Mouse (Mus musculus) hindbrain, postnatal 0 days (tissue): ENCODE results near the gene Sprr4. TPM values are rescaled to one million over a fixed set of nuclear protein-coding genes. Genes with fewer than 3 reads are reported as not detected.
"Not testable (repeated sequence)": the region's sequence is repeated elsewhere in the genome, so short reads cannot be mapped to it uniquely, and the experiment has no call there.

Experiments
- ATAC-seq: fragments of 200-750 bp; cut with Nextera tagmentation; 2 replicates; pipeline ENCODE4 v1.8.0; 2017; ENCODE audit warnings: mild to moderate bottlenecking, moderate TSS enrichment, moderate library complexity
- DNase-seq: peaks from one replicate; pipeline ENCODE4 v3.0.0-alpha.2; 2015; ENCODE audit warnings: low spot score
- H3K27ac ChIP-seq: fragments of 300-500 bp; sonication (generic); 2 replicates; pipeline ENCODE4 v1.5.1; 2014; ENCODE audit warnings: mild to moderate bottlenecking
- H3K27me3 ChIP-seq: fragments of 300-500 bp; sonication (generic); 2 replicates; pipeline ENCODE4 v1.6.1; 2014; ENCODE audit warnings: low read length, mixed read lengths; ENCODE audit not compliant: insufficient read depth
- H3K36me3 ChIP-seq: fragments of 300-500 bp; sonication (generic); 2 replicates; pipeline ENCODE4 v1.6.1; 2014; ENCODE audit warnings: low read length, mixed read lengths; ENCODE audit not compliant: insufficient read depth
- H3K4me1 ChIP-seq: fragments of 300-500 bp; sonication (generic); 2 replicates; pipeline ENCODE4 v1.6.1; 2014; ENCODE audit warnings: antibody characterized with exemption, low read length, mixed read lengths; ENCODE audit not compliant: insufficient read depth
- H3K4me2 ChIP-seq: fragments of 300-500 bp; sonication (generic); 2 replicates; pipeline ENCODE4 v1.6.1; 2014; ENCODE audit warnings: low read depth, mild to moderate bottlenecking, low read length, moderate library complexity, mixed read lengths
- H3K4me3 ChIP-seq: fragments of 300-500 bp; sonication (generic); 2 replicates; pipeline ENCODE4 v1.5.1; 2014; ENCODE audit warnings: low read length
- H3K9ac ChIP-seq: fragments of 300-500 bp; sonication (generic); replicated peaks from 2 replicates; pipeline ENCODE4 v1.6.1; 2014; ENCODE audit warnings: mild to moderate bottlenecking, low read length, moderate library complexity, mixed read lengths
- H3K9me3 ChIP-seq: fragments of 300-500 bp; sonication (generic); 2 replicates; pipeline ENCODE4 v1.6.1; 2016; ENCODE audit warnings: low read length, mixed read lengths
- CTCF ChIP-seq: IDR thresholded peaks from 2 replicates; pipeline ENCODE4 v1.5.1; 2016; ENCODE audit warnings: antibody characterized with exemption, control low read depth, low read depth
- WGBS: fragments of 180-500 bp; shearing (Covaris S2); extraction: QIAGEN DNeasy Blood & Tissue Kit; methylation state at CpG from one replicate; pipeline ENCODE4 v1.1.7; 2014; 5-methylcytosine and 5-hydroxymethylcytosine counted together
- polyA plus RNA-seq: library from polyadenylated mRNA; unstranded; fragments of >200 nt; fragmentation: Nextera tagmentation; extraction: Ambion mirVana; gene quantifications from 2 replicates; pipeline ENCODE4 v1.2.1, GENCODE M21; 2015
- total RNA-seq: library from RNA; depleted of rRNA; stranded (reverse); fragments of >200 nt; gene quantifications from 2 replicates; pipeline ENCODE4 v1.2.3, GENCODE M21; 2014

Sprr4 gene
- total and polyA plus RNA-seq, 2 experiments from 2014 or later = not detected

- 36% methylated on average over 1 of the region's 1 CpGs for WGBS
- TF ChIP-seq CTCF = no peak
Measured at GRCm38 (mm10) chr3:92486307-92486706, 14.0 kb downstream of the Sprr4 start.

DNA sequence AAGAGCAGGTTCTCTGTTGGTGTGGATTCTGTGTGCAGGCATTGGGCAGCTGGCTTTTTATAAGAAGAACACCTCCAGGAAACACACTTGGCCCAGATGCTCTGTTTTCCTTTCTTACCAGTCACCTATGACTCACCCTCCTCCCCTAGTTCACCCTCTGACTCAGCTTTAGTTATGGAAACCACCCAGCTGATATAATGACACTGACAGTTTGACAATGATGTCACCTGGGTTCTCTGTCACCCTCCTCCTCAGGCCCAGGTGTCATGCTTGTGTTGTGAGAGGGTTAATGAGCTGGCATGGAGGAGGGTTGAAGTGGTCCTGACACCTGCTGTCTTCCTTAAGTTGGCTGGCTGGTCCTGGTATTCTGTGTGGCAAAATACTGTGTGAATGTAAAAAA, 14.4 kb downstream of the Sprr4 start, which contains the start of gene Sprr1a:
Gene Sprr1a (minus strand): TSS at position 33 of the 400 bp plus-strand sequence.
- Histone ChIP-seq H3K27me3 (no peaks in the 10 kb centered on the region), H3K4me1 (no peaks in the 10 kb centered on the region), H3K9ac (no peak within 1 kb of the TSS), H3K4me3 (no peak within 1 kb of the TSS), H3K4me2 (no peak within 1 kb of the TSS), H3K36me3 (no peaks in the 10 kb centered on the region), H3K27ac (no peak within 1 kb of the TSS), H3K9me3 (no peaks in the 10 kb centered on the region)
- no peak for TF ChIP-seq CTCF
- DNase-seq = no peak
- ATAC-seq = no peak

More at GRCm38 (mm10) chr3:92486307-92486706, 14.0 kb downstream of the Sprr4 start:
- H3K4me1 ChIP-seq = no peaks in the 10 kb centered on the region
- H3K9me3 ChIP-seq = no peaks in the 10 kb centered on the region
- no peak overlapping the region for H3K4me3 ChIP-seq
- H3K27me3 ChIP-seq = no peaks in the 10 kb centered on the region
- ATAC-seq (no peak), DNase-seq (no peak)
- H3K4me2 ChIP-seq = no peak overlapping the region
- H3K27ac ChIP-seq = no peak overlapping the region
- no peaks in the 10 kb centered on the region for H3K36me3 ChIP-seq
- no peak overlapping the region for H3K9ac ChIP-seq

DNA sequence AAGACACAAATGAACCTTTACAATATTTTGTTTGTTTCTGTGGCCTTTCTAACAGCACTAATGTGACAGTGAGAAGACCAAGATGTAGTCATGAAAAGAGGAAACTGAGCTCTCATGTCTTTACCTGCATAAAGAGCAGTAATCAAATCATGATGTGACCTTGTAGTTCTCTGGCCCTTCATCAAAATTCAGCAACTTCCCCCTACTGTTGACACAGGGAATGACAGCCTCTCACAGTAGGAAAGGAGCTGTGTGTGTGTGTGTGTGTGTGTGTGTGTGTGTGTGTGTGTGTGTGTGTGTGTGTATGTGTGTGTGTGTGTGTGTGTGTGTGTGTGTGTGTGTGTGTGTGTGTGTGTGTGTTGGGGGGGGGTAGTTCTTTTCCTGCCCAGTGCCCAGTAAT, 19.0 kb downstream of the Sprr4 start:
- not testable (repeated sequence) for H3K4me1 ChIP-seq, DNase-seq, H3K4me2 ChIP-seq, H3K4me3 ChIP-seq, H3K27ac ChIP-seq, H3K36me3 ChIP-seq, H3K9me3 ChIP-seq, ATAC-seq, H3K27me3 ChIP-seq, H3K9ac ChIP-seq
- TF ChIP-seq CTCF = peak; percentile 49

GRCm38 (mm10) chr3:92470111-92470510, 30.2 kb downstream of the Sprr4 start:
- Histone ChIP-seq H3K36me3 (no peaks in the 10 kb centered on the region), H3K4me2 (no peak overlapping the region), H3K9me3 (no peaks in the 10 kb centered on the region), H3K27ac (no peak overlapping the region), H3K4me1 (no peaks in the 10 kb centered on the region), H3K4me3 (no peak overlapping the region), H3K9ac (no peak overlapping the region), H3K27me3 (no peaks in the 10 kb centered on the region)
- 86% methylated on average over 2 of the region's 2 CpGs for WGBS
- DNase-seq = no peak
- no peak for ATAC-seq
- no peak for TF ChIP-seq CTCF

GRCm38 (mm10) chr3:92467424-92467823, 32.9 kb downstream of the Sprr4 start:
- no peak overlapping the region for H3K4me3 ChIP-seq
- ATAC-seq (no peak), DNase-seq (no peak)
- no peak overlapping the region for H3K4me2 ChIP-seq
- no peak overlapping the region for H3K9ac ChIP-seq
- H3K36me3 ChIP-seq = no peaks in the 10 kb centered on the region
- TF ChIP-seq CTCF = no peak
- H3K27ac ChIP-seq = no peak overlapping the region
- no peaks in the 10 kb centered on the region for H3K9me3 ChIP-seq
- no peaks in the 10 kb centered on the region for H3K27me3 ChIP-seq
- no peaks in the 10 kb centered on the region for H3K4me1 ChIP-seq

GRCm38 (mm10) chr3:92466576-92466975, 33.7 kb downstream of the Sprr4 start:
- H3K4me1 ChIP-seq = no peaks in the 10 kb centered on the region
- H3K4me3 ChIP-seq = no peak overlapping the region
- H3K9me3 ChIP-seq = no peaks in the 10 kb centered on the region
- H3K9ac ChIP-seq = no peak overlapping the region
- no peak for DNase-seq
- H3K27ac ChIP-seq = no peak overlapping the region
- ATAC-seq = no peak
- H3K27me3 ChIP-seq = no peaks in the 10 kb centered on the region
- H3K4me2 ChIP-seq = no peak overlapping the region
- TF ChIP-seq CTCF = no peak
- H3K36me3 ChIP-seq = no peaks in the 10 kb centered on the region
- WGBS = 82% methylated on average over 1 of the region's 1 CpGs

GRCm38 (mm10) chr3:92458620-92459019, 41.7 kb downstream of the Sprr4 start, which contains the start of gene Sprr3:
TSS of gene Sprr3 (minus strand) at chr3:92458720.
- Histone ChIP-seq H3K4me2 (no peak within 1 kb of the TSS), H3K27me3 (no peaks in the 10 kb centered on the region), H3K36me3 (no peaks in the 10 kb centered on the region), H3K4me3 (no peak within 1 kb of the TSS), H3K4me1 (no peaks in the 10 kb centered on the region), H3K27ac (no peak within 1 kb of the TSS), H3K9me3 (no peaks in the 10 kb centered on the region), H3K9ac (no peak within 1 kb of the TSS)
- DNase-seq (no peak), ATAC-seq (no peak)
- 61% methylated on average over 2 of the region's 2 CpGs for WGBS
- TF ChIP-seq CTCF = no peak
